Mouse (Mus musculus): Measurements from ENCODE around the gene Gm3029.
"Not testable (repeated sequence)": the region's sequence is repeated elsewhere in the genome, so short reads cannot be mapped to it uniquely, and the experiment has no call there.

Gm3029 gene

GRCm38 (mm10) chr14:3931456-3931855 lies at the start of gene Gm3029:
TSS of gene Gm3029 (plus strand) at chr14:3931756.
- DNase-seq (ENCODE audit: low read depth, low spot score): not testable (repeated sequence)

GRCm38 (mm10) chr14:3883872-3884271 lies 47.7 kb upstream of the Gm3029 start, which contains the start of gene Gm2916:
TSS of gene Gm2916 (plus strand) at chr14:3884172.
- DNase-seq (ENCODE audit: low read depth, low spot score): not testable (repeated sequence)

DNA sequence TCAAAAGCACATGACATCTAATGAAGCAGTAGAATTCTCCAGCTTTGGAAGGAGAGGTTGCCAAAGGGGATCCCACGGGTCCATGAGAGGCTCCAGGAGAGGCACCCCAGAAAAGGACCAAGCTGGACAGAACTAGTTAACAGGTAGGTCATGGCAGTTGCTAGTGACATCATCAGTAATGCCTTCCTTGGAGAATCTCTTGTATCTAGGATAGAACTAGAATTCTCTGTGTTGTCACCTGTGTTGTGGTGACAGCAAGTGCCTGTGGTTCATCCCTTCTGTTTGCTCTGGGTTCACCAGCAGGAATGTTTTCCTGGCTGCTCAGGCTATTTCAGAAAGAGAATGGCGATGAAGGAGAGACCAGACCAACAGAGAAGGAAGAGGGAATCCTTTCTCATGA lies 31.7 kb downstream of the Gm3029 start, which contains the start of gene Gm3095:
Gene Gm3095 (plus strand): TSS at position 301 of the 400 bp plus-strand sequence.
- DNase-seq (ENCODE audit: low read depth, low spot score): not testable (repeated sequence)
